Mouse (Mus musculus) liver, adult 2 months (tissue): ENCODE results near the gene Hmcn2. TPM values are rescaled to one million over a fixed set of nuclear protein-coding genes. Genes with fewer than 3 reads are reported as not detected.

Experiments used
- DNase-seq: peaks from one replicate; pipeline ENCODE4 v3.0.0-alpha.2; 2011; ENCODE audit warnings: low read depth, low spot score; ENCODE audit errors: extremely low read depth
- H3K27ac ChIP-seq: fragments of 200-500 bp; replicated peaks from 2 replicates; pipeline ENCODE4 v1.5.1; 2012; ENCODE audit warnings: low read depth, mild to moderate bottlenecking, control low read depth, inconsistent platforms, low read length; ENCODE audit not compliant: insufficient read depth
- H3K27me3 ChIP-seq: fragments of 200-500 bp; 2 replicates; pipeline ENCODE4 v1.6.1; 2012; ENCODE audit warnings: mild to moderate bottlenecking, moderate library complexity, low read length, inconsistent platforms; ENCODE audit not compliant: control insufficient read depth, insufficient read depth
- H3K36me3 ChIP-seq: fragments of 200-500 bp; 2 replicates; pipeline ENCODE4 v1.6.1; 2012; ENCODE audit warnings: low read length, inconsistent platforms; ENCODE audit not compliant: control insufficient read depth, insufficient read depth
- H3K4me1 ChIP-seq: fragments of 200-500 bp; 2 replicates; pipeline ENCODE4 v1.6.1; 2011; ENCODE audit warnings: low read length; ENCODE audit not compliant: control insufficient read depth, insufficient read depth
- H3K4me3 ChIP-seq: fragments of 200-500 bp; 2 replicates; pipeline ENCODE4 v1.5.1; 2011; ENCODE audit warnings: low read depth, mild to moderate bottlenecking, control low read depth, low read length, moderate library complexity; ENCODE audit not compliant: insufficient read depth
- H3K79me2 ChIP-seq: fragments of 200-500 bp; 2 replicates; pipeline ENCODE4 v1.6.1; 2012; ENCODE audit warnings: inconsistent platforms, mild to moderate bottlenecking, low read length, moderate library complexity; ENCODE audit not compliant: control insufficient read depth, insufficient read depth
- H3K9ac ChIP-seq: fragments of 200-500 bp; 2 replicates; pipeline ENCODE4 v1.6.1; 2012; ENCODE audit warnings: low read depth, mild to moderate bottlenecking, control low read depth, inconsistent platforms, low read length
- CTCF ChIP-seq: fragments of 200-500 bp; IDR thresholded peaks from 2 replicates; pipeline ENCODE4 v1.5.1; 2011; ENCODE audit warnings: low read depth, low read length, control low read depth
- POLR2A ChIP-seq: fragments of 200-500 bp; IDR thresholded peaks from 2 replicates; pipeline ENCODE4 v1.6.1; 2011; ENCODE audit warnings: low read length, control low read depth; ENCODE audit not compliant: insufficient read depth; ENCODE audit errors: extremely low read depth
- whole genome bisulfite sequencing: fragments of 180-500 bp; shearing (Covaris S2); methylation state at CpG from one replicate; pipeline ENCODE4 v1.1.7; 2018; 5-methylcytosine and 5-hydroxymethylcytosine counted together
- polyA plus RNA-seq: library from polyadenylated mRNA; depleted of rRNA; stranded (reverse); fragments of >200 nt; gene quantifications from 2 replicates; pipeline ENCODE4 v1.2.3, GENCODE M21; 2012
- total RNA-seq: library from RNA; depleted of rRNA; stranded (reverse); fragments of >200 nt; gene quantifications from 2 replicates; pipeline ENCODE4 v1.2.3, GENCODE M21; 2014

The Hmcn2 gene
- total and polyA plus RNA-seq, 2 experiments: 0.46 to 1.8 TPM

DNA sequence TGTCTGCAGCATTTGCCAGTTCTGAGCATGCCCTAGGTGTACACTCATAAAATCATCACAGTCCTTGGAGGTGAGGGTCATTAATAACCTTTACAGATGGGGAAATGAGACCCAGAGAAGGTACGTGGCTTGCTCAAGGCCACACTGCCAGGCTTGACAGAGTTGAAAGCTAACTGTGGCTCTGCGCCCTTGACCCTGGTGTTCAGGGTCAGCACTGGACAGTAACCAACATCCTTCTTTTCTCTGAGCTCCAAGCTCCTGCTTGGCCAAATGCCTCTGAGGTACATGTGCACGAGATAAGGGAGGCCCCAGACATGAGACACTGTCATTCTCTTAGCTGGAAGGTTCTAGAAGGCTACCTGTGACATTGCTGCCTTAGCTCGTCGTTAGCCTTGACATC is 42.6 kb downstream of the Hmcn2 start:
- TF ChIP-seq POLR2A (no peak), CTCF (no peak)
- no peak overlapping the region for H3K27ac ChIP-seq
- 57% methylated on average over 5 of the region's 5 CpGs for WGBS
- no peak overlapping the region for H3K4me3 ChIP-seq
- no peaks in the 10 kb centered on the region for H3K36me3 ChIP-seq
- no peak overlapping the region for H3K9ac ChIP-seq
- no peak for DNase-seq
- H3K27me3 ChIP-seq: no peaks in the 10 kb centered on the region
- H3K79me2 ChIP-seq: no peaks in the 10 kb centered on the region
- H3K4me1 ChIP-seq: no peaks in the 10 kb centered on the region

DNA sequence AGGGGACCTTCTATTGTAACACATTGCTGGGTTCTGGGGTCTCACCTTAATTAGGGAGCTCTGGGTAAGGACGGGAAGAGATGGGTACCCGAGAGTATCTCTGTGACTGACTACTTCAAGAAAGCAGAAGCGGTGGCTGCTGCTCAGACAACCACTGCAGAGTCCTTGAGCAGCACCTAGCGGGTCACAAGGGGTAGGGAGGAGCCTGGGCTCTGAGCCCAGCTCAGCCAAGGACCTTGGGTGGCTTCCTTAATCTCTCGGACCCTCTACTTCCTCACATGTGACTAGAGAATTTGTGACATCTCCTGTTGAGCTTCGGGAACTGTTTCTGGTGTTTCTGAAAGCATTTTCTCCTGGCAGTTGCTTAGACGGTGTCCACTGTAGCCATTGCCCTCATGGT is 45.1 kb downstream of the Hmcn2 start:
- Histone ChIP-seq H3K4me1 (no peaks in the 10 kb centered on the region), H3K79me2 (no peaks in the 10 kb centered on the region), H3K36me3 (no peaks in the 10 kb centered on the region), H3K9ac (no peak overlapping the region), H3K27me3 (no peaks in the 10 kb centered on the region), H3K27ac (no peak overlapping the region), H3K4me3 (no peak overlapping the region)
- 71% methylated on average over 7 of the region's 7 CpGs for WGBS
- TF ChIP-seq CTCF: no peak
- TF ChIP-seq POLR2A: no peak
- DNase-seq: no peak

DNA sequence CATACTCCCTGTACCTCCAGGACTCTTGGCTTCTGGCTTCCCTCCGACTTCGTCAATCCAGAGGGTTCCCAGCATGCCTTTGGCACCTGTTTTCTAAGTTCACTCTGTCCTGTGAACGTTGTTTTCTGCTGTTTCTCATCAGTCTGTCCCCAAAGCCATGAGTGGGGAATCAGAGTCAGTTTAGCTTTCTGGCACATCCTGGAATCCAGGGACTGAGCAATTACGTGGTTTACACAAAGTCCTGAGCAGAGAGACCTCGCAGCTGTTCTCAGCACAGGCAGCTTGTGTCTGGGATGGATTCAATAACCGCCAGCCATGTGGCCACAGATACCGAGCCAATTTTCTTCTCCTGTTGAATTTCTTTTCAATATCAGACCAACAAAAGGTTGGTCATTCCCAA is 53.0 kb downstream of the Hmcn2 start:
- H3K27me3 ChIP-seq: 0 out of 2 replicates have a peak, but pooled peaks cover 2% of the 10 kb centered on the region
- no peak for TF ChIP-seq POLR2A
- TF ChIP-seq CTCF: no peak
- 74% methylated on average over 7 of the region's 7 CpGs for WGBS
- no peaks in the 10 kb centered on the region for H3K36me3 ChIP-seq
- no peaks in the 10 kb centered on the region for H3K79me2 ChIP-seq
- DNase-seq: no peak
- H3K9ac ChIP-seq: no peak overlapping the region
- no peak overlapping the region for H3K4me3 ChIP-seq
- no peak overlapping the region for H3K27ac ChIP-seq
- H3K4me1 ChIP-seq: no peaks in the 10 kb centered on the region

DNA sequence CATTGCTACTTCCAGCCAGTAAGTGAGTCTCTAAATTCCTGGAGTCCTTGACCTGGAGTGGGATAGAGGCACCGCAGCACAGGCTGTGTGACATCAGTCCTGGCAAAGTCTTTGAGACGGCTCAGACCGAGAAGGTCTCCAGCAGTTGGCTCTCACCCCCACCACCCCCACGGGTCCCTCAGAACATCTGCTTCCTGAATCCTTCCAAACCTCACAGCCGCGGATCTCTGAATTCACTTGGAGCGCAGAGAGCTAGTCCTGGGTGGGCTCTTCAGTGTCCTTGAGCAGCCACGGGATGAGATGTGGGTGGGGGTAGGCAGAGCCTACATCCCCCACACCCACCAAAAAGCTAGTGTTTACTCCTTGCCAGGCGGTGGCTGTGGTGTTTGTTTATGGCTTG is 57.2 kb downstream of the Hmcn2 start:
- 83% methylated on average over 9 of the region's 9 CpGs for WGBS
- no peak overlapping the region for H3K27ac ChIP-seq
- no peaks in the 10 kb centered on the region for H3K4me1 ChIP-seq
- H3K4me3 ChIP-seq: no peak overlapping the region
- no peaks in the 10 kb centered on the region for H3K79me2 ChIP-seq
- TF ChIP-seq CTCF (no peak), POLR2A (no peak)
- H3K36me3 ChIP-seq: no peaks in the 10 kb centered on the region
- H3K27me3 ChIP-seq: 0 out of 2 replicates have a peak, but pooled peaks cover 2% of the 10 kb centered on the region
- H3K9ac ChIP-seq: no peak overlapping the region
- no peak for DNase-seq

DNA sequence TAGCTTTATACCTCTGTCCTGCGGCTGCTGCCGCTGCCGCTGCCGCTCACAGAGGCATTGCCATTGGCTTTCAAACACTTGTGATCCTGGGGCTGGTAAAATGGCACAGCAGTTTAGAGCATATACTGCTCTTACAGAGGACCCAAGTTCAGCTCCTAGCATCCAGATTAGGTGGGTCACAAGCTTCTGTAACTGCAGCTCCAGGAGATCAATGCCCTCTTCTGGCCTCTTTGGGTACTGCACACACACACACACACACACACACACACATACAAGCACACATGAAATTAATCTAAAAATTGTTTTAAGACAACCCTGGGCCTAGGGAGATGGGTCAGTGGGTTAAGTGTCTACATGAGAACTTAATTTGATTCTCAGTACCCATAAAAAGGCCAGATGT is 58.0 kb downstream of the Hmcn2 start:
- DNase-seq: no peak
- no peak overlapping the region for H3K27ac ChIP-seq
- 0 out of 2 replicates have a peak, but pooled peaks cover under 1% of the 10 kb centered on the region for H3K27me3 ChIP-seq
- H3K4me1 ChIP-seq: no peaks in the 10 kb centered on the region
- TF ChIP-seq POLR2A (no peak), CTCF (no peak)
- H3K9ac ChIP-seq: no peak overlapping the region
- no peak overlapping the region for H3K4me3 ChIP-seq
- H3K36me3 ChIP-seq: no peaks in the 10 kb centered on the region
- WGBS: 99% methylated on average over 4 of the region's 4 CpGs
- no peaks in the 10 kb centered on the region for H3K79me2 ChIP-seq

DNA sequence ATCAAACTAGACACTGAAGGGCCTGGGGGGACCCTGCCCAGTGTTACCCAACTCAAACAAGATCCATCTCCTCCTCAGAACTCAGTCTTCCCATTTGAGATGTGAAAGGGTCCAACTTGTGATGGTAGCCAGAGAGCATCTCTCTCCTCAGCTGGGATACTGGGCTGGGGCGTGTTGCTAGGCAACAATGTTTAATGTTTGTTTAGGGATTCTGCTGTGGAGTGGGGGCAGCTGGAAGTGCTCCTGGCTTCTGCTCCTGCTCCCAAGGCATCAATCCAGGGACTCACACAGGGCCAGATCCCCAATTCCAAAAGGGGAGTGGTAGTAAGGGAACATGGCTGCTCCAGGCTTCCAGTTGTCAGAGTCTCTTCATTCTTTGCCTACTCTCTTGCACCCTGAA is 60.2 kb downstream of the Hmcn2 start:
- Histone ChIP-seq H3K4me1 (no peaks in the 10 kb centered on the region), H3K27ac (no peak overlapping the region), H3K36me3 (no peaks in the 10 kb centered on the region), H3K27me3 (no peaks in the 10 kb centered on the region), H3K79me2 (no peaks in the 10 kb centered on the region), H3K9ac (no peak overlapping the region), H3K4me3 (no peak overlapping the region)
- no peak for DNase-seq
- TF ChIP-seq POLR2A (no peak), CTCF (no peak)
- WGBS: 43% methylated on average over 1 of the region's 1 CpGs
